Mouse (Mus musculus): Measurements from ENCODE around the gene Rab1a.

GRCm38 (mm10) chr11:20165991-20166390, 35.2 kb upstream of the Rab1a start:
- no peak for TF ChIP-seq CTCF (IDR thresholded peaks at IDR 0.05; ENCODE audit: low read depth)
- no peak for TF ChIP-seq EP300 (IDR thresholded peaks at IDR 0.05; ENCODE audit: low read depth)

Measured in liver, postnatal 0 days (tissue).